Mouse (Mus musculus): ENCODE data around the gene D630036H23Rik. TPM values are rescaled to one million over a fixed set of nuclear protein-coding genes. Genes with fewer than 3 reads are reported as not detected.
"Not testable (repeated sequence)": the region's sequence is repeated elsewhere in the genome, so short reads cannot be mapped to it uniquely, and the experiment has no call there.

D630036H23Rik gene
- polyA plus RNA-seq (2012; ENCODE audit: insufficient read depth, insufficient read length, missing spikeins) = not detected in 2 replicates

DNA sequence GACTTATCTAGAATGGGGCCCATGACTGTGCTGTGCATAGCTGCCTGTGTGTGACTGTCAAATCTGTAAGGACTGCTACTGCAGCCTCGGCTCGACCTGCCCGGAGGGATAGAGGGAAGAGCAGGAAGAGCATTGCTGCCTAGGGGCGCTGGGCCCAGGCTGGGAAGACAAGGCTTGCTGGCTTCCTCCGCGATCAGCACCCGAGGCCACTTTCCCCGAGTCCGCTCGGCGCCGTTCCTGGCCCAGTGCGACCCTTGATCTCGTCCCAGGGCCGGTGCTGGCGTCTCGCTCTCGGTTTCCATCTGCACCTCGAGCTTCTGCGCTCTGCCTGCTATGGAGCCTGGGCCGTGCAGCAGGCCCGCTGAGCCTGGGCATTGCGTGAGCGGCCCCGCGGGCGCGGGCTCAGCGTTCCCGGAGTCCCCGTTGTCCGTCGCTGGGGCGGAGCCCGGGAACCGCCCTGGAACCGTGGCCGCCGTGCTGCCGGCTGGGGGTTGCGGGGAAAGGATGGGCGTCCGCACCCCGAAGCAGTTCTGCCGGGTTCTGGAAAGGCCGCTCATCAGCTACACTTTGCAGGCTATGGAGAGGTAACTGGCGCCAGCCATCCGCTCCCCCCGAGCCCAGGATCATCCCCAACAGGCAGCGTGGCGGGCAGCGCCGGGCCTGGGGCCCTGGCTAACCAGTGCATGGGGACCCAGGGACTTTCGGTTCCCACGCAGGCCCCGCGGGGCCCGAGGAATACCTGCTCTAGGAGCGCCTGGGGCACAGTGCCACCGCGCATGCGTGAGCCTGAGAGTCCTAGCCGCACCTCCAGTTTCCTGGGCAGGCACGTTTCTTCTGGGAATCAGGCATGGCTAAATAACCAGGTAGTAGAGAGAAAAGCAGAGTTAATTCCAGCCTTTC lies at the start of gene D630036H23Rik, which contains the start of gene Ispd:
Gene D630036H23Rik (minus strand): TSS at position 741 of the 900 bp plus-strand sequence.
Gene Ispd (plus strand): TSS at position 10 of the 900 bp plus-strand sequence.
- peak within 1 kb of the TSS; percentile 70 for H3K27ac ChIP-seq (ENCODE audit: insufficient read depth, low read depth, low read length)
- no peaks in the 10 kb centered on the region for H3K4me1 ChIP-seq (ENCODE audit: control insufficient read depth, insufficient read depth, low read length)
- H3K4me3 ChIP-seq (ENCODE audit: insufficient read depth, low read length) = peak within 1 kb of the TSS; percentile 87
- no peak for TF ChIP-seq CTCF (IDR thresholded peaks at IDR 0.05; ENCODE audit: low read depth, low read length)
- TF ChIP-seq POLR2A (IDR thresholded peaks at IDR 0.05; ENCODE audit: borderline replicate concordance, low read depth, low read length) = no peak

- H3K4me1 ChIP-seq (ENCODE audit: control insufficient read depth, insufficient read depth, low read length) = no peaks in the 10 kb centered on the region
- no peak for TF ChIP-seq CTCF (IDR thresholded peaks at IDR 0.05; ENCODE audit: low read depth, low read length)
- TF ChIP-seq POLR2A (IDR thresholded peaks at IDR 0.05; ENCODE audit: borderline replicate concordance, low read depth, low read length) = no peak
- H3K4me3 ChIP-seq (ENCODE audit: insufficient read depth, low read length) = no peak overlapping the region
- no peak overlapping the region for H3K27ac ChIP-seq (ENCODE audit: insufficient read depth, low read depth, low read length)
These were observed 44.4 kb upstream of the D630036H23Rik start for GRCm38 (mm10) chr12:36426163-36427045.

- no peak for TF ChIP-seq CTCF (IDR thresholded peaks at IDR 0.05; ENCODE audit: low read depth, low read length)
- no peak for TF ChIP-seq POLR2A (IDR thresholded peaks at IDR 0.05; ENCODE audit: borderline replicate concordance, low read depth, low read length)
- Histone ChIP-seq H3K27ac (ENCODE audit: insufficient read depth, low read depth, low read length) (no peak overlapping the region), H3K4me3 (ENCODE audit: insufficient read depth, low read length) (no peak overlapping the region), H3K4me1 (ENCODE audit: control insufficient read depth, insufficient read depth, low read length) (no peaks in the 10 kb centered on the region)
These were observed 43.3 kb upstream of the D630036H23Rik start for GRCm38 (mm10) chr12:36425258-36425657.

- Histone ChIP-seq H3K4me1 (ENCODE audit: control insufficient read depth, insufficient read depth, low read length) (no peaks in the 10 kb centered on the region), H3K4me3 (ENCODE audit: insufficient read depth, low read length) (no peak overlapping the region), H3K27ac (ENCODE audit: insufficient read depth, low read depth, low read length) (no peak overlapping the region)
- TF ChIP-seq CTCF (IDR thresholded peaks at IDR 0.05; ENCODE audit: low read depth, low read length) = no peak
- TF ChIP-seq POLR2A (IDR thresholded peaks at IDR 0.05; ENCODE audit: borderline replicate concordance, low read depth, low read length) = no peak
These were observed 41.7 kb upstream of the D630036H23Rik start for GRCm38 (mm10) chr12:36423677-36424076.

GRCm38 (mm10) chr12:36395115-36395514 lies 13.1 kb upstream of the D630036H23Rik start:
- H3K4me1 ChIP-seq (ENCODE audit: control insufficient read depth, insufficient read depth, low read length) = no peaks in the 10 kb centered on the region
- no peak for TF ChIP-seq POLR2A (IDR thresholded peaks at IDR 0.05; ENCODE audit: borderline replicate concordance, low read depth, low read length)
- no peak for TF ChIP-seq CTCF (IDR thresholded peaks at IDR 0.05; ENCODE audit: low read depth, low read length)
- H3K4me3 ChIP-seq (ENCODE audit: insufficient read depth, low read length) = no peak overlapping the region
- H3K27ac ChIP-seq (ENCODE audit: insufficient read depth, low read depth, low read length) = no peak overlapping the region

DNA sequence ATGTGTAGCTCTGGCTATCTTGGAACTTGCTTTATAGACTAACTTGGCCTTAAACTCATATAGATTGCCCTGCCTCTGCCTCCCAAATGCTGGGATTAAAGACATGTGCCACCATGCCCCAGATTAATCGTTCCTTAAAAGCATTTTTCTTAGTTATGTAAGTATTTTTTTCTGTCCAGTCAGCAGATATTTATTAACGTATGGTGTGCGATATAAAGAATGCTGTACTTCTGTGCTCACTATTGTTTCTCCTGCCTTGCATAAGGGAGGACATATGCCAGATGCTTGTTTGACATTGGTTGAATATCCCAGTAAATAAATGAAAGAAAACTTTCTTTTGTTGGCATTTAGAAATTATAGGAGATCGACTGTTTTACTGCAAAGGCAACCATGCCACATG lies 5.0 kb upstream of the D630036H23Rik start:
- H3K27ac ChIP-seq (ENCODE audit: insufficient read depth, low read depth, low read length) = no peak overlapping the region
- no peaks in the 10 kb centered on the region for H3K4me1 ChIP-seq (ENCODE audit: control insufficient read depth, insufficient read depth, low read length)
- TF ChIP-seq POLR2A (IDR thresholded peaks at IDR 0.05; ENCODE audit: borderline replicate concordance, low read depth, low read length) (no peak), CTCF (IDR thresholded peaks at IDR 0.05; ENCODE audit: low read depth, low read length) (no peak)
- H3K4me3 ChIP-seq (ENCODE audit: insufficient read depth, low read length) = no peak overlapping the region

GRCm38 (mm10) chr12:36385386-36385785 lies 3.4 kb upstream of the D630036H23Rik start:
- no peak overlapping the region for H3K4me3 ChIP-seq (ENCODE audit: insufficient read depth, low read length)
- TF ChIP-seq POLR2A (IDR thresholded peaks at IDR 0.05; ENCODE audit: borderline replicate concordance, low read depth, low read length) (no peak), CTCF (IDR thresholded peaks at IDR 0.05; ENCODE audit: low read depth, low read length) (no peak)
- H3K4me1 ChIP-seq (ENCODE audit: control insufficient read depth, insufficient read depth, low read length) = no peaks in the 10 kb centered on the region
- no peak overlapping the region for H3K27ac ChIP-seq (ENCODE audit: insufficient read depth, low read depth, low read length)

- Histone ChIP-seq H3K4me1 (ENCODE audit: control insufficient read depth, insufficient read depth, low read length) (no peaks in the 10 kb centered on the region), H3K4me3 (ENCODE audit: insufficient read depth, low read length) (no peak overlapping the region), H3K27ac (ENCODE audit: insufficient read depth, low read depth, low read length) (no peak overlapping the region)
- no peak for TF ChIP-seq CTCF (IDR thresholded peaks at IDR 0.05; ENCODE audit: low read depth, low read length)
- TF ChIP-seq POLR2A (IDR thresholded peaks at IDR 0.05; ENCODE audit: borderline replicate concordance, low read depth, low read length) = no peak
These were observed 1.2 kb downstream of the D630036H23Rik start for GRCm38 (mm10) chr12:36380806-36381205.

DNA sequence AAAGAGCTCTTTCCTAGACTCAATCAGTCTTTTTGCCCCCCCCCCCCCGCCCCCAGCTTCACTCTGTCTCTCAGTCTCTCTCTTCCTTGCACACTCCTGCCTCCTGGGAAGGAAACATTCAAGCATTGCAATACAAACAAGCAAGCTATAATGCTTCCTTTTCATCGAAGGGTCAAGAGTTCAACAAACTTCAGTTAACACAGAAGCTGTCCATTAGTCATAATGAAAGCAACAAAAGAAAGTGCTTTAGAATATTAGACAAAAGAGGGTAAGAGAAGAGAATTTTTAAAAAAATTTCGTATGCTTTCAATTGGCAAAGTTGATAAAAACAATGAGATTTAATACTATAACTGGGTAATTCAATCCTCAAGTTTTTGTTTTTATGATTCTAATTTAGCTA lies 1.7 kb downstream of the D630036H23Rik start:
- TF ChIP-seq POLR2A (IDR thresholded peaks at IDR 0.05; ENCODE audit: borderline replicate concordance, low read depth, low read length) (no peak), CTCF (IDR thresholded peaks at IDR 0.05; ENCODE audit: low read depth, low read length) (no peak)
- Histone ChIP-seq H3K27ac (ENCODE audit: insufficient read depth, low read depth, low read length) (no peak overlapping the region), H3K4me1 (ENCODE audit: control insufficient read depth, insufficient read depth, low read length) (no peaks in the 10 kb centered on the region), H3K4me3 (ENCODE audit: insufficient read depth, low read length) (no peak overlapping the region)

GRCm38 (mm10) chr12:36376391-36376790 lies 5.6 kb downstream of the D630036H23Rik start:
- not testable (repeated sequence) for H3K4me1 ChIP-seq (ENCODE audit: control insufficient read depth, insufficient read depth, low read length); H3K4me3 ChIP-seq (ENCODE audit: insufficient read depth, low read length); H3K27ac ChIP-seq (ENCODE audit: insufficient read depth, low read depth, low read length)
